Mouse (Mus musculus): ENCODE data around the gene Cda. TPM values are rescaled to one million over a fixed set of nuclear protein-coding genes. Genes with fewer than 3 reads are reported as not detected.

The Cda gene
- total and polyA plus RNA-seq, 3 experiments, result 12.4 to 26.1 TPM; not detected in 1

DNA sequence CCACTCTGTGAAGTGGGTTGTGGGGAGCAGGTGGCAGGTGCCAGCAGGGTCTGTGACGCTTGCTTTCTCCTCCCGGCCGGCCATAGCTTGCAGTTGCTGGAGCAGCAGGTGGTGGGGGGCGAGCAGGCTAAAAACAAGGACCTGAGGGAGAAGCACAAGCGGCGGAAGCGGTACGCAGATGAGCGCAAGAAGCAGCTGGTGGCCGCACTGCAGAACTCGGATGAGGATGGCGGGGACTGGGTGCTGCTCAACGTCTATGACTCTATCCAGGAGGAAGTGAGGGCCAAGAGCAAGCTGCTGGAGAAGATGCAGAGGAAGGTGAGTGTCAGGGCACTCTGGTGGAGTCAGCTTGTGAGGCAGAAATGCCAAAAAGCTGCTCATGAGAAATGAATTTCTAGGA, 75.8 kb downstream of the Cda start:
- TF ChIP-seq MAX (IDR thresholded peaks at IDR 0.05; ENCODE audit: low read length), result no peak
- no peak for TF ChIP-seq MYB (IDR thresholded peaks at IDR 0.05; ENCODE audit: low read depth, low read length)
- no peak for TF ChIP-seq CHD2 (IDR thresholded peaks at IDR 0.05; ENCODE audit: low read length)
- TF ChIP-seq ZMIZ1 (IDR thresholded peaks at IDR 0.05; ENCODE audit: low read depth, low read length), result no peak
- TF ChIP-seq MAFK (IDR thresholded peaks at IDR 0.05; ENCODE audit: borderline replicate concordance, low read depth, low read length), result no peak
- no peak for TF ChIP-seq EP300 (IDR thresholded peaks at IDR 0.05; ENCODE audit: low read depth in 1 of 2, low read length in 2 of 2)
- TF ChIP-seq USF2 (IDR thresholded peaks at IDR 0.05; ENCODE audit: borderline replicate concordance in 1 of 2, insufficient read depth in 1 of 2, low read depth in 1 of 2, low read length in 2 of 2), result no peak
- no peak for TF ChIP-seq MAZ (IDR thresholded peaks at IDR 0.05; ENCODE audit: low read depth, low read length)
- no peak for TF ChIP-seq UBTF (IDR thresholded peaks at IDR 0.05; ENCODE audit: borderline replicate concordance, insufficient read depth, low read depth, low read length)
- TF ChIP-seq GATA1 (IDR thresholded peaks at IDR 0.05; ENCODE audit: low read depth, low read length), result no peak
- TF ChIP-seq ETS1 (IDR thresholded peaks at IDR 0.05; ENCODE audit: low read depth, low read length), result no peak
- no peak for TF ChIP-seq ELF1 (IDR thresholded peaks at IDR 0.05; ENCODE audit: low read depth, low read length)
- no peak for TF ChIP-seq MEF2A (IDR thresholded peaks at IDR 0.05; ENCODE audit: extremely low read depth, insufficient replicate concordance, low read depth, low read length, poor library complexity, severe bottlenecking)
- TF ChIP-seq JUND (IDR thresholded peaks at IDR 0.05; ENCODE audit: low read depth, low read length), result no peak
- TF ChIP-seq USF1 (IDR thresholded peaks at IDR 0.05; ENCODE audit: low read depth, low read length), result no peak
- TF ChIP-seq ZNF384 (IDR thresholded peaks at IDR 0.05; ENCODE audit: low read depth, low read length), result no peak
- TF ChIP-seq POLR2AphosphoS2 (IDR thresholded peaks at IDR 0.05; ENCODE audit: low read length), result no peak
- no peak overlapping the region for H3K9ac ChIP-seq (ENCODE audit: control insufficient read depth, low read depth, low read length, poor library complexity, severe bottlenecking)
- DNase-seq (ENCODE audit: low read depth, low spot score), result no peak
- peaks cover 0 to 5% of the 10 kb centered on the region in 2 experiments; a peak in 2 of 4 replicates for H3K4me1 ChIP-seq (ENCODE audit: control insufficient read depth in 1 of 2, insufficient read depth in 2 of 2, low read length in 2 of 2)
- no peaks in the 10 kb centered on the region for H3K79me2 ChIP-seq (ENCODE audit: control insufficient read depth, insufficient read depth, low read length, poor library complexity)
- no peaks in the 10 kb centered on the region for H3K27me3 ChIP-seq (ENCODE audit: control insufficient read depth in 1 of 2, insufficient read depth in 2 of 2, low read length in 2 of 2)
- no peaks in the 10 kb centered on the region for H3K36me3 ChIP-seq (ENCODE audit: control insufficient read depth in 1 of 2, insufficient read depth in 2 of 2, low read length in 2 of 2)
- H3K9me3 ChIP-seq (replicated peaks; ENCODE audit: insufficient read depth, low read length), result no peaks in the 10 kb centered on the region
- H3K4me3 ChIP-seq (ENCODE audit: control insufficient read depth in 1 of 2, insufficient read depth in 1 of 2, low read depth in 2 of 2, low read length in 2 of 2), result no peak overlapping the region
- H3K27ac ChIP-seq (ENCODE audit: control insufficient read depth, low read depth, low read length), result no peak overlapping the region

GRCm38 (mm10) chr4:138288691-138289090, 79.1 kb downstream of the Cda start:
- TF ChIP-seq KAT2A (conservative IDR thresholded peaks at IDR 0.05; ENCODE audit: low read depth, low read length) (no peak), TBP (IDR thresholded peaks at IDR 0.05; ENCODE audit: low read depth, low read length) (no peak), ETS1 (IDR thresholded peaks at IDR 0.05; ENCODE audit: low read depth, low read length) (no peak), POLR2AphosphoS5 (IDR thresholded peaks at IDR 0.05; ENCODE audit: borderline replicate concordance, low read depth, low read length) (no peak), MYC (IDR thresholded peaks at IDR 0.05; ENCODE audit: low read depth, low read length) (0 out of 2 replicates have a peak, but pooled peaks have one; percentile 52), MAX (IDR thresholded peaks at IDR 0.05; ENCODE audit: low read length) (0 out of 2 replicates have a peak, but pooled peaks have one; percentile 13)
- DNase-seq (ENCODE audit: low read depth, low spot score), result no peak
- Histone ChIP-seq H3K4me1 (ENCODE audit: control insufficient read depth in 1 of 2, insufficient read depth in 2 of 2, low read length in 2 of 2) (peaks cover 0 to 5% of the 10 kb centered on the region in 2 experiments; a peak in 2 of 4 replicates), H3K9me3 (replicated peaks; ENCODE audit: insufficient read depth, low read length) (no peaks in the 10 kb centered on the region), H3K79me2 (ENCODE audit: control insufficient read depth, insufficient read depth, low read length, poor library complexity) (no peaks in the 10 kb centered on the region), H3K36me3 (ENCODE audit: control insufficient read depth in 1 of 2, insufficient read depth in 2 of 2, low read length in 2 of 2) (no peaks in the 10 kb centered on the region), H3K27me3 (ENCODE audit: control insufficient read depth in 1 of 2, insufficient read depth in 2 of 2, low read length in 2 of 2) (no peaks in the 10 kb centered on the region), H3K27ac (ENCODE audit: control insufficient read depth, low read depth, low read length) (no peak overlapping the region), H3K9ac (ENCODE audit: control insufficient read depth, low read depth, low read length, poor library complexity, severe bottlenecking) (no peak overlapping the region), H3K4me3 (ENCODE audit: control insufficient read depth in 1 of 2, insufficient read depth in 1 of 2, low read depth in 2 of 2, low read length in 2 of 2) (no peak overlapping the region)

Other genes starting within 250 kb of the Cda start
- 39.1 and 45.1 TPM in 2 replicates for gene Hp1bp3, start 151.7 kb downstream of the Cda start, total RNA-seq (2012; rRNA removed)
- 10 to 100 TPM in 1 of 2 experiments, not detected in 1; 74.0 TPM for gene Hp1bp3, start 151.7 kb downstream of the Cda start, polyA plus RNA-seq (2012; ENCODE audit: insufficient read depth in 1 of 2, insufficient read length in 2 of 2, low read depth in 1 of 2, low replicate concordance in 2 of 2, missing spikeins in 1 of 2)
- gene Sh2d5, start 117.6 kb downstream of the Cda start, total RNA-seq (2012; rRNA removed), result 1.3 and 2.0 TPM in 2 replicates
- 1 to 10 TPM in 1 of 2 experiments, not detected in 1; 2.8 TPM for gene Sh2d5, start 117.6 kb downstream of the Cda start, polyA plus RNA-seq (2012; ENCODE audit: insufficient read depth in 1 of 2, insufficient read length in 2 of 2, low read depth in 1 of 2, low replicate concordance in 2 of 2, missing spikeins in 1 of 2)
- gene Kif17, start 117.6 kb downstream of the Cda start, total RNA-seq (2012; rRNA removed), result 0.23 and 0.54 TPM in 2 replicates
- gene Kif17, start 117.6 kb downstream of the Cda start, polyA plus RNA-seq (2012; ENCODE audit: insufficient read depth in 1 of 2, insufficient read length in 2 of 2, low read depth in 1 of 2, low replicate concordance in 2 of 2, missing spikeins in 1 of 2), result 1 to 10 TPM in 1 of 2 experiments, not detected in 1; 2.5 TPM
- gene Ddost, start 63.3 kb downstream of the Cda start, total RNA-seq (2012; rRNA removed), result 251 and 283 TPM in 2 replicates
- 100 to 1,000 TPM in 1 of 2 experiments, 10 to 100 TPM in 1; 68.9 to 402 TPM for gene Ddost, start 63.3 kb downstream of the Cda start, polyA plus RNA-seq (2012; ENCODE audit: insufficient read depth in 1 of 2, insufficient read length in 2 of 2, low read depth in 1 of 2, low replicate concordance in 2 of 2, missing spikeins in 1 of 2)
- 14.0 and 21.2 TPM in 2 replicates for gene Pink1, start 41.7 kb downstream of the Cda start, total RNA-seq (2012; rRNA removed)
- 10 to 100 TPM in 1 of 2 experiments, not detected in 1; 22.1 TPM for gene Pink1, start 41.7 kb downstream of the Cda start, polyA plus RNA-seq (2012; ENCODE audit: insufficient read depth in 1 of 2, insufficient read length in 2 of 2, low read depth in 1 of 2, low replicate concordance in 2 of 2, missing spikeins in 1 of 2)
- not detected in 2 replicates for gene Fam43b, start 28.5 kb upstream of the Cda start, total RNA-seq (2012; rRNA removed)
- not detected for gene Fam43b, start 28.5 kb upstream of the Cda start, polyA plus RNA-seq (2012; ENCODE audit: insufficient read depth in 1 of 2, insufficient read length in 2 of 2, low read depth in 1 of 2, low replicate concordance in 2 of 2, missing spikeins in 1 of 2)
- 26.9 and 31.9 TPM in 2 replicates for gene Mul1, start 66.7 kb upstream of the Cda start, total RNA-seq (2012; rRNA removed)
- gene Mul1, start 66.7 kb upstream of the Cda start, polyA plus RNA-seq (2012; ENCODE audit: insufficient read depth in 1 of 2, insufficient read length in 2 of 2, low read depth in 1 of 2, low replicate concordance in 2 of 2, missing spikeins in 1 of 2), result 10 to 100 TPM in 1 of 2 experiments, not detected in 1; 31.3 TPM
- gene Camk2n1, start 86.3 kb upstream of the Cda start, total RNA-seq (2012; rRNA removed), result not detected in 2 replicates
- under 1 TPM in 1 of 2 experiments, not detected in 1; 0.10 TPM for gene Camk2n1, start 86.3 kb upstream of the Cda start, polyA plus RNA-seq (2012; ENCODE audit: insufficient read depth in 1 of 2, insufficient read length in 2 of 2, low read depth in 1 of 2, low replicate concordance in 2 of 2, missing spikeins in 1 of 2)

Data from MEL (cell line).